Mouse (Mus musculus): ENCODE results near the gene Neb.

- no peak for TF ChIP-seq CHD1 (IDR thresholded peaks at IDR 0.05; ENCODE audit: low read depth, low read length)
- TF ChIP-seq CTCF (IDR thresholded peaks at IDR 0.05 in 2 of 3, conservative IDR thresholded peaks at IDR 0.05 in 1 of 3; ENCODE audit: control insufficient read depth in 1 of 3, insufficient read depth in 1 of 3, low read depth in 2 of 3, low read length in 3 of 3, poor library complexity in 1 of 3, severe bottlenecking in 1 of 3): no peak
- TF ChIP-seq POLR2AphosphoS2 (IDR thresholded peaks at IDR 0.05; ENCODE audit: low read length): no peak
- TF ChIP-seq HCFC1 (IDR thresholded peaks at IDR 0.05; ENCODE audit: low read depth, low read length): no peak
- TF ChIP-seq ZMIZ1 (IDR thresholded peaks at IDR 0.05; ENCODE audit: low read depth, low read length): no peak
- TF ChIP-seq CHD2 (IDR thresholded peaks at IDR 0.05; ENCODE audit: low read length): no peak
- no peak for TF ChIP-seq ZC3H11A (IDR thresholded peaks at IDR 0.05; ENCODE audit: low read depth, low read length)
- TF ChIP-seq BHLHE40 (IDR thresholded peaks at IDR 0.05; ENCODE audit: borderline replicate concordance, low read depth, low read length): no peak
- no peak for TF ChIP-seq MXI1 (IDR thresholded peaks at IDR 0.05; ENCODE audit: low read depth, low read length)
- TF ChIP-seq POLR2A (IDR thresholded peaks at IDR 0.05; ENCODE audit: control insufficient read depth in 1 of 2, insufficient read depth in 1 of 2, low read depth in 1 of 2, low read length in 2 of 2, poor library complexity in 1 of 2): no peak
Observed at GRCm38 (mm10) chr2:52215945-52216344, 162.3 kb downstream of the Neb start.

All from MEL (cell line).